ENCODE assay signal across 21 mouse cellular contexts in the genomic region with DNA sequence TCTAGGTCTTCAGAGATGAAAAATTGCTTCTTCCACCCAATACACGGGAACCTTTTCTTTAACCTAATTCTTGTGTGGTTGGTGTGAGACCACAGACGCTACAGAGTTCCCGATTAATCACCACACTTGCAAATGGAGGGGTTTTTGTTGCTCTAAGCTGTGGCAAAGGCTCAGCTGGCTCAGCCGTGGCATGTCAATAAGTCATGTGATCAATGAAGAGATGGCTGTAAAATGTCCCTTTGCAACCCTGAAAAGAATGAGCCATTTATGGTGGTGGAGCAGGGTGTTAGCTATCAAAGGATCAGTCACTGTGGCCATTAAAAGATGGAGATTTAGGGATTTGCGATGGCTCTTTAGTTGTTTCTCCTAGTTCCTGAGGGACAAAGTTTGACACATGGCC.
DNase-seq lines count a peak whose midpoint lies in the region; ATAC-seq and TF ChIP-seq lines count a peak whose summit lies in the region.
"Had no signal": no experiment of that assay in that cellular context is flagged by ENCODE, and none has a peak within 500 bp of the region (broad histone marks: within the 10 kb centered on the region; RNA-seq: fewer than 3 reads in every experiment).

No protein-coding gene starts in this region.

- H3K4me1 ChIP-seq in kidney, postnatal 0 days (replicated peaks; ENCODE audit: insufficient read depth, low read length), result no peaks in the 10 kb centered on the region
- H3K4me1 ChIP-seq in neural tube, embryonic 12.5 days, result 0 out of 2 replicates have a peak, but pooled peaks cover 8% of the 10 kb centered on the region
- H3K4me1 ChIP-seq: forebrain, embryonic 13.5 days; heart, embryonic 12.5 days had no signal

- no peak overlapping the region for H3K4me2 ChIP-seq in kidney, postnatal 0 days (ENCODE audit: low read length)
- no peak overlapping the region for H3K4me2 ChIP-seq in neural tube, embryonic 12.5 days (replicated peaks)
- H3K4me2 ChIP-seq: forebrain, embryonic 13.5 days; heart, embryonic 12.5 days had no signal

- WGBS in kidney, postnatal 0 days, result 21% methylated on average over 5 of the region's 5 CpGs
- 9% methylated on average over 5 of the region's 5 CpGs for WGBS in neural tube, embryonic 12.5 days

- H3K4me3 ChIP-seq in kidney, postnatal 0 days (replicated peaks; ENCODE audit: low read depth, low read length), result no peak overlapping the region
- H3K4me3 ChIP-seq in neural tube, embryonic 12.5 days, result no peak overlapping the region
- H3K4me3 ChIP-seq: embryonic facial prominence, embryonic 10.5 days; forebrain, embryonic 13.5 days; heart, embryonic 12.5 days; hindbrain, embryonic 10.5 days had no signal

- ATAC-seq in kidney, postnatal 0 days (replicated peaks; ENCODE audit: low FRiP score, low read depth), result no peak
- ATAC-seq in neural tube, embryonic 12.5 days (ENCODE audit: low FRiP score, low read depth), result peak; percentile 80
- ATAC-seq: CD4-positive, CD25-positive, alpha-beta regulatory T cell, adult 4 months; forebrain, embryonic 13.5 days; forebrain, postnatal 0 days; hindbrain, embryonic 16.5 days; inflammation-experienced regulatory T-cells, adult 6 months had no signal

- no peaks in the 10 kb centered on the region for H3K9me3 ChIP-seq in kidney, postnatal 0 days (replicated peaks; ENCODE audit: low read length)
- H3K9me3 ChIP-seq in neural tube, embryonic 12.5 days, result no peaks in the 10 kb centered on the region
- H3K9me3 ChIP-seq: embryonic facial prominence, embryonic 10.5 days; forebrain, embryonic 13.5 days; heart, embryonic 12.5 days; hindbrain, embryonic 10.5 days had no signal

- H3K27me3 ChIP-seq in kidney, postnatal 0 days (ENCODE audit: insufficient read depth, low read length), result no peaks in the 10 kb centered on the region
- H3K27me3 ChIP-seq in neural tube, embryonic 12.5 days (replicated peaks), result no peaks in the 10 kb centered on the region
- H3K27me3 ChIP-seq: forebrain, embryonic 13.5 days; heart, embryonic 12.5 days had no signal

- peak; percentile 32 for DNase-seq in embryo, embryonic 10 days (ENCODE audit: low spot score)
- DNase-seq in embryo, embryonic 11 days, result no peak
- DNase-seq in kidney, postnatal 0 days (ENCODE audit: low spot score), result peak; percentile 69
- no peak for DNase-seq in kidney, adult 11 months
- no peak for DNase-seq in neural tube, embryonic 10.5 days (ENCODE audit: extremely low spot score, low spot score)
- DNase-seq in adrenal gland, adult 18-20 months (ENCODE audit: low spot score in 2 of 2), result no peak
- DNase-seq: adrenal gland, postnatal 10 days; B cell, adult 2 months; cerebellum, adult 18-20 months; cerebellum, adult 9-11 months; forebrain, postnatal 0 days; gastrocnemius, postnatal 25 days had no signal

- H3K27ac ChIP-seq in kidney, postnatal 0 days, result no peak overlapping the region
- no peak overlapping the region for H3K27ac ChIP-seq in neural tube, embryonic 12.5 days
- H3K27ac ChIP-seq: embryonic facial prominence, embryonic 10.5 days; forebrain, embryonic 13.5 days; hindbrain, embryonic 10.5 days had no signal

- no peak for TF ChIP-seq CTCF in kidney, postnatal 0 days (IDR thresholded peaks at IDR 0.05; ENCODE audit: low read depth)

- no peak overlapping the region for H3K9ac ChIP-seq in kidney, postnatal 0 days (ENCODE audit: low read depth, low read length)
- H3K9ac ChIP-seq in neural tube, embryonic 12.5 days, result no peak overlapping the region
- H3K9ac ChIP-seq: forebrain, embryonic 13.5 days; forebrain, postnatal 0 days; heart, embryonic 12.5 days had no signal

- H3K36me3 ChIP-seq in kidney, postnatal 0 days (ENCODE audit: insufficient read depth, low read length), result no peaks in the 10 kb centered on the region
- no peaks in the 10 kb centered on the region for H3K36me3 ChIP-seq in neural tube, embryonic 12.5 days
- H3K36me3 ChIP-seq: embryonic facial prominence, embryonic 10.5 days; G1E; heart, embryonic 12.5 days; hindbrain, embryonic 10.5 days had no signal

Comparison
In these comparisons a context has a peak if more than half of its experiments do, and no peak if none do; other contexts are left out.
1. DNase-seq: peak in embryo, embryonic 10 days (single experiment) and kidney, postnatal 0 days (single experiment); none in embryo, embryonic 11 days (single experiment), kidney, adult 11 months (single experiment), neural tube, embryonic 10.5 days (single experiment) and adrenal gland, adult 18-20 months (0 of 2).